Mouse (Mus musculus): Measurements from ENCODE around the gene Med20. TPM values are rescaled to one million over a fixed set of nuclear protein-coding genes. Genes with fewer than 3 reads are reported as not detected.

Gene Med20
- polyA plus RNA-seq, 1 experiment: 2.3 TPM

GRCm38 (mm10) chr17:47664474-47664873 lies 53.1 kb downstream of the Med20 start:
- Histone ChIP-seq H3K9me3 (no peaks in the 10 kb centered on the region), H3K4me1 (peaks cover 17% of the 10 kb centered on the region), H3K4me3 (replicated peaks) (no peak overlapping the region), H3K27me3 (replicated peaks) (no peaks in the 10 kb centered on the region), H3K36me3 (replicated peaks; ENCODE audit: low read length) (no peaks in the 10 kb centered on the region)
- TF ChIP-seq GATA1 (IDR thresholded peaks at IDR 0.05; ENCODE audit: borderline replicate concordance, low read length) (no peak), FLI1 (IDR thresholded peaks at IDR 0.05; ENCODE audit: low read length) (no peak)

- H3K4me1 ChIP-seq: peaks cover 32% of the 10 kb centered on the region
- TF ChIP-seq FLI1 (IDR thresholded peaks at IDR 0.05; ENCODE audit: low read length): no peak
- no peak for TF ChIP-seq GATA1 (IDR thresholded peaks at IDR 0.05; ENCODE audit: borderline replicate concordance, low read length)
- peaks cover 20% of the 10 kb centered on the region for H3K27me3 ChIP-seq (replicated peaks)
- peaks cover 13% of the 10 kb centered on the region for H3K36me3 ChIP-seq (replicated peaks; ENCODE audit: low read length)
- H3K9me3 ChIP-seq: no peaks in the 10 kb centered on the region
- H3K4me3 ChIP-seq (replicated peaks): no peak overlapping the region
Observed at GRCm38 (mm10) chr17:47669166-47669565, 57.8 kb downstream of the Med20 start.

- Histone ChIP-seq H3K27me3 (replicated peaks) (peaks cover 20% of the 10 kb centered on the region), H3K36me3 (replicated peaks; ENCODE audit: low read length) (peaks cover 13% of the 10 kb centered on the region), H3K4me3 (replicated peaks) (peak overlapping the region; percentile 88), H3K4me1 (peaks cover 30% of the 10 kb centered on the region), H3K9me3 (no peaks in the 10 kb centered on the region)
- TF ChIP-seq GATA1 (IDR thresholded peaks at IDR 0.05; ENCODE audit: borderline replicate concordance, low read length) (no peak), FLI1 (IDR thresholded peaks at IDR 0.05; ENCODE audit: low read length) (no peak)
Observed at GRCm38 (mm10) chr17:47671988-47672310, 60.6 kb downstream of the Med20 start.

GRCm38 (mm10) chr17:47672311-47673111 lies 61.1 kb downstream of the Med20 start:
- Histone ChIP-seq H3K9me3 (no peaks in the 10 kb centered on the region), H3K36me3 (replicated peaks; ENCODE audit: low read length) (peaks cover 13% of the 10 kb centered on the region), H3K4me3 (replicated peaks) (peak overlapping the region; percentile 88), H3K4me1 (peaks cover 30% of the 10 kb centered on the region), H3K27me3 (replicated peaks) (peaks cover 20% of the 10 kb centered on the region)
- TF ChIP-seq GATA1 (IDR thresholded peaks at IDR 0.05; ENCODE audit: borderline replicate concordance, low read length) (no peak), FLI1 (IDR thresholded peaks at IDR 0.05; ENCODE audit: low read length) (no peak)

Other genes with a start within 250 kb of the Med20 start
- 1.8 and 8.1 TPM in 2 replicates for gene Mrps10, start 242.7 kb upstream of the Med20 start, polyA plus RNA-seq (2012; ENCODE audit: insufficient read depth, low replicate concordance)
- not detected in 2 replicates for gene Guca1b, start 226.2 kb upstream of the Med20 start, polyA plus RNA-seq (2012; ENCODE audit: insufficient read depth, low replicate concordance)
- 4.2 and 5.0 TPM in 2 replicates for gene Guca1a, start 211.0 kb upstream of the Med20 start, polyA plus RNA-seq (2012; ENCODE audit: insufficient read depth, low replicate concordance)
- gene AI661453, start 175.0 kb upstream of the Med20 start, polyA plus RNA-seq (2012; ENCODE audit: insufficient read depth, low replicate concordance): 0.44 and 0.48 TPM in 2 replicates
- not detected in 2 replicates for gene 1700001C19Rik, start 174.2 kb upstream of the Med20 start, polyA plus RNA-seq (2012; ENCODE audit: insufficient read depth, low replicate concordance)
- 8.7 and 11.5 TPM in 2 replicates for gene Taf8, start 109.3 kb upstream of the Med20 start, polyA plus RNA-seq (2012; ENCODE audit: insufficient read depth, low replicate concordance)
- 872 and 1,542 TPM in 2 replicates for gene Ccnd3, start 106.5 kb upstream of the Med20 start, polyA plus RNA-seq (2012; ENCODE audit: insufficient read depth, low replicate concordance)
- 7.8 and 17.7 TPM in 2 replicates for gene Bysl, start 90 bp upstream of the Med20 start, polyA plus RNA-seq (2012; ENCODE audit: insufficient read depth, low replicate concordance)
- gene Gm20517, start within 50 bp of the Med20 start, polyA plus RNA-seq (2012; ENCODE audit: insufficient read depth, low replicate concordance): 0.29 and 0.81 TPM in 2 replicates
- gene Usp49, start 19.1 kb downstream of the Med20 start, polyA plus RNA-seq (2012; ENCODE audit: insufficient read depth, low replicate concordance): 1.2 and 3.7 TPM in 2 replicates
- gene Tomm6, start 76.8 kb downstream of the Med20 start, polyA plus RNA-seq (2012; ENCODE audit: insufficient read depth, low replicate concordance): 37.0 and 347 TPM in 2 replicates
- gene Frs3, start 77.4 kb downstream of the Med20 start, polyA plus RNA-seq (2012; ENCODE audit: insufficient read depth, low replicate concordance): 0.94 TPM in 1 of 2 replicates, not detected in the other
- gene Gm21981, start 82.9 kb downstream of the Med20 start, polyA plus RNA-seq (2012; ENCODE audit: insufficient read depth, low replicate concordance): 0.25 TPM in 1 of 2 replicates, not detected in the other
- gene Prickle4, start 83.2 kb downstream of the Med20 start, polyA plus RNA-seq (2012; ENCODE audit: insufficient read depth, low replicate concordance): 3.4 and 5.0 TPM in 2 replicates
- gene Pgc, start 115.3 kb downstream of the Med20 start, polyA plus RNA-seq (2012; ENCODE audit: insufficient read depth, low replicate concordance): not detected in 2 replicates
- 20.9 and 34.8 TPM in 2 replicates for gene Tfeb, start 125.4 kb downstream of the Med20 start, polyA plus RNA-seq (2012; ENCODE audit: insufficient read depth, low replicate concordance)
- gene Mdfi, start 223.1 kb downstream of the Med20 start, polyA plus RNA-seq (2012; ENCODE audit: insufficient read depth, low replicate concordance): 10.4 TPM in 1 of 2 replicates, not detected in the other

All from megakaryocyte, embryonic 14.5 days (primary cell).